Mouse (Mus musculus) ES-CJ7 (cell line): ENCODE data around the gene Mrps18a.
A peak's percentile ranks its signal among the peaks of the same experiment; 100 is the strongest.

Experiments
- DNase-seq: peaks from one replicate; pipeline ENCODE4 v3.0.0; 2011; ENCODE audit warnings: low read depth, low spot score

Gene Mrps18a

GRCm38 (mm10) chr17:46110402-46111289, at the start of gene Mrps18a:
TSS of gene Mrps18a (plus strand) at chr17:46110986.
- DNase-seq, result peak; percentile 85

DNA sequence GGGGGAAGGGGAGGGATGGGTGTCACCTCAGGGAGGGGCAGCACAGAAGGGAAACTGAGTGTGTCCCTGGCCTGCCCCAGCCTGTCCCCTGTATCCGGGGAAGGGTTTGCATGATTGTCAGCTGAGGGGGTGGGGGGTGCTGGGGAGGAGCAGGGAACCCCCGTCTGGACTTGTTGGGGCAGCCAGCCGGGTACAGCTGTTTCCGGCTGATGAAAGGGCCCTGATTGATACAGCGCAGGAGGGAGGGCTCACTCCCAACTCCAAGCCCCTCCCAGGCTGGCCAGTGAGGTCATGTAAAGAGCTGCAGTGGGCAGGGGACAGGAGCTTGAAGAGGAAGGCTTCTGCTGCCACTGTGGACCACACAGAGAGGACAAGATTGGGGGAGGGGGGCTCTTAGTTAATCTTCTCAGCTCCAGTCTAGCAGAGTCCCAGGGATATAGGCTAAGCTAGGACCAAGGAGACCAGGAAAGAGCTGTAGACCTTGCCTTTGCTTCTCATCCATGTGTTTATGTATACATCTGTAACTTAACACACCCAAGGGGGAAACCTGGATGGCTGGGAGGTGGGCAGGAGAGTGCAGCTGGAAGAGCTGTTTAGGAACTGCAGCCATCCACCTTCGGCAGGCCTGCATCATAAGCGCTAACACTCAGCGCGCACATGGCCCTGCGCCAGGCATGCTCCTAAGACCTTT, 47.4 kb upstream of the Mrps18a start:
- no peak for DNase-seq

- no peak for DNase-seq
These were observed 46.8 kb upstream of the Mrps18a start for GRCm38 (mm10) chr17:46063974-46064312.

GRCm38 (mm10) chr17:46070046-46070445, 40.7 kb upstream of the Mrps18a start:
- DNase-seq, result no peak

DNA sequence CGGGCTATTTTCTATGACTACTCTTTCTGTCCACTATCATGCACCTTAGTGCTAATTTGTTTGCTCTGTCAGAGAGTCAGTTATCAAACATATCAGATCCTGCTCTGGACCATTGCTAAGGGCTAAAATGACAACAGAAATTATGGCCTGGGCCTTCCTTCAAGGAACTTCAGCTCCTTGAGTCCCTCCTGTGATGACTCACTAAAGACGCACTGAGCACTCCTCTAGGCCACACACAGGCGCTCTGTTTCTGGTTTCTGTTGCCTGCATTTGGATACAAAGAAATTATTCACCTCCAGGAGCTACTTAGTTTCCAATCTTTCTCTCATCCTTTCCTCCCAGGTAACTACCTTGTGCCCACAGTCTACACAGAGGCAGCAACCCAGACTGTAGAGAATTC, 39.3 kb upstream of the Mrps18a start:
- no peak for DNase-seq

DNA sequence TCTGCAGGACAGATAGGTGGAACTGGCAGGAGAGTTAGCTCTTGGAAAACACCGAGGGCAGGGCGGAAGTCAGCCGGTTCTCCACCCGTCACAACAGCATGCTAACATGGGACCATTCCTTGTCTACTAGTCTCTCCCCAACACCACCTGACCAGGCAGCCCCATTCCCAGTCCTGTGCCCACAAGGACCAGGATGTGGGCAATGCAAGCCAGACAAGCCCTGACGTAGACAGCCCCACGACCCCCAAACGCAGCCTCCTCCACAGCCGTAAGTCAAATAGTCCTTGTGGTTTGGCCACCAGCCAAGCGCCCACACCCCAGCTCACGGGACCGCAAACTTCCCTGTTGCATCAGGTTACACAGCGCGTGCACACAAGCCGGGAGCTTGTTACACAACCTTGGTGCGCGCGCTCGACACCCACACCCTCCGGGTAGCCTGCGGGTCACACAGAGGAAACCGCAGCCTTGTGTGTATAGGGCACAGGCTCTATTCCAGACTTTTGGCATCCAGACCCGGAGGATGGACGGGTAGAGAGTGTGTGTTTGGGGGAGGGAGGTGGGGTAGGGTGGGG, 37.0 kb upstream of the Mrps18a start:
- peak; percentile 91 for DNase-seq

GRCm38 (mm10) chr17:46074398-46075115, 36.2 kb upstream of the Mrps18a start:
- no peak for DNase-seq

GRCm38 (mm10) chr17:46075116-46075485, 35.7 kb upstream of the Mrps18a start:
- DNase-seq, result peak; percentile 72

- DNase-seq, result no peak
These were observed 35.1 kb upstream of the Mrps18a start for GRCm38 (mm10) chr17:46075551-46076259.

GRCm38 (mm10) chr17:46076260-46076551, 34.6 kb upstream of the Mrps18a start:
- DNase-seq, result no peak

- DNase-seq, result no peak
These were observed 32.8 kb upstream of the Mrps18a start for GRCm38 (mm10) chr17:46077921-46078534.

GRCm38 (mm10) chr17:46079037-46079436, 31.7 kb upstream of the Mrps18a start:
- no peak for DNase-seq

DNA sequence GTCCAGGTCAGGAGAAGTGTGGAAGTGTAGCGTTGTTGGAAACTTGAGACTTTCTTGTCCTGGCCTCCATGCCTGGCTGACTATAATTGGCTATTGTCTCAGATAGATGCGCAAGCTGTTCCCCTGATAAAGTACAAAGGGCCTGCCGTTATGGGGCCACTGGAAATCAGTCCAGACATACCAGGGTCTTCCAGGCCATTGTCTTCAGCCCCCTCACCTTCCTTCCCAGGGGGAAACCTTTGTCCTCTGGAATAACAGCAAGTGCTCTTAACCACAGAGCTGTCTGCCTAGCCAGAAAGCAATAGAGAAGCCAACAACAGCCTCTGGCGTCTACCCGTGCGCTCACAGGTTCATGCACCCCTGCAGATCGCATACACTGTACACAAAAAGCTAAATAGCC, 30.4 kb upstream of the Mrps18a start:
- peak; percentile 30 for DNase-seq

GRCm38 (mm10) chr17:46081042-46081441, 29.7 kb upstream of the Mrps18a start:
- no peak for DNase-seq

GRCm38 (mm10) chr17:46081657-46082056, 29.1 kb upstream of the Mrps18a start:
- no peak for DNase-seq

DNA sequence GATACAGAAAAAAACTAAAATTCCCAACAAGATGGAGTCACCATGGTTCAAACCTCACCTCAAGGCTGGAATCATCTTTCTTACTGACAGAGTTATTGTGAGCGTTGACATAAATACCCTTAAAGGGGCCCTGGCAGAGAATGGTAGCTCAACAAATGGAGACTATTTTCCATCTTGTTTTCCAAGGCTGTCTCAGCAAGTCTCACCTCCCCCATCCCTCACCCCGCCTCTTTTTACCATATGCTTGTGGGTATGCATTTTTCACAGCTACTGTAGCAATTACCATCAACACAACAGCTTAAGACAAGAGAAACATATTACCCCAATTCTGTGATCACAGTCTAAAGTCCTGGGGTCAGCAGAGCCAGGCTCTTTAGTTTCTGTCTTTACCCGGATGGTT, 27.4 kb upstream of the Mrps18a start:
- no peak for DNase-seq

DNA sequence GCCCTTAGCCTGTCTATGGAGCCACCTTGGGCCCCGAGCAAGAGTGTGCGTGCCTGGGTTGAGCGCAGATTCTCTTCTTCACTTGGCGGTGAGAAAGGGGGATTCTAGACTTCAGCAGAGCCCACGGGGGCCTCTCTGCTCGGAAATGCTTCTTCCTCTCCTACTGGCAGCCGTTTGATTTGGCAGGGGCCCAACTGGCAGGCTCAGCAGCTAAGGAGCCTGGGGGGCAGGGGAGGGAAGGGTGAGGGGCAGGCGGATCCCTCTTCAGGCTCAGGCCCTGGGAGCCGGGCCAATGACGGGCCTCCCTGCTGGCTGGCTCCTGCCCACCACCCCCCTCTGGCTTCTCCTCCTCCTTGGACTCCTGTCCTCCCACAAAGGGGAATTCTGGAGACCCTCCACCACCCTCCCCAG, 26.7 kb upstream of the Mrps18a start:
- DNase-seq, result no peak

DNA sequence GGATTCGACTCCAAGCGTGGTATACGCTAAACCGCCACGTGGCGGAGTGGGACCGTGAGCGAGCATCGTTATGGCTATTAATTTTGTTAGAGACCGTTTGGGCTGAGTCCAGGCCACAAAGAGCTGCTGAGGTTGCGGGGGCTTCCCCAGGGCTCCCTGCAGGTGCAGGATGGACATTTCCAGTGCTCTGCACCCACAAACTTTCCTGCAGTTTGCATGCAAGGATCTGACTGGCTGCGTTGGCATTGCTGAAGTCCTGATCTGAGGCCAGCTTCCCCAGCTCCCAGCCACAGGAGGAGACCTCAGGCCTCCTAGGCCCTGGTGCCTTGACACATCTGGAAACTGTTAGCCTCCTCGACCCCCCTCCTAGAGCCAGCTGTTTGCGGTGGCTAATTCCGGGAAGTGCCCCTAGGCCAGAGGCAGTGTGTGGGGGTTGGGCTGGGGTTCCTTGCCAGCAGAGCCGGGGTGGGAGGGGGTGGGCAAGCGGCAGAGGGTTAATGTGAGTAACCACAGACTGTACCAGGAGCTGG, 24.4 kb upstream of the Mrps18a start:
- no peak for DNase-seq

DNA sequence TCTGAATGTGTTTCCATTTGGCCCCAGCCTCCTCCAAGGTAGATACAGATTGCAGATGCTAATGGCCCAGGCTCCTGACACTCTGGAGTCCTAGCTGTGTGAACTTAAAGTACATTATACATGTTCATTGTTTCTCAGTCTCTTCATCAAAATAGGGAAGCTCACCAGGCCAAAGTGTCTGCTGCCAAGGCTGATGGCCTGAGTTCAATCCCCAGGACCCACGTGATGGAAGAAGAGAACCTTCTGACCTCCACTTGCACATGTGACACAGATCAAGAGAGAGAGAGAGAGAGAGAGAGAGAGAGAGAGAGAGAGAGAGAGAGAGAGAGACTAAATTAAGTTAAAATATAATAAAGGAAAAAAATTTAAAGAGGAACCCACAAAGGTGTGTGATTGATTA, 19.4 kb upstream of the Mrps18a start:
- DNase-seq, result no peak

- no peak for DNase-seq
These were observed 18.9 kb upstream of the Mrps18a start for GRCm38 (mm10) chr17:46091899-46092298.

GRCm38 (mm10) chr17:46098525-46098924, 12.3 kb upstream of the Mrps18a start:
- DNase-seq, result no peak
